Mouse (Mus musculus): ENCODE measurements around the gene Nfe2l1. TPM values are rescaled to one million over a fixed set of nuclear protein-coding genes. Genes with fewer than 3 reads are reported as not detected.
A peak's percentile ranks its signal among the peaks of the same experiment; 100 is the strongest.

Nfe2l1 gene
- polyA plus RNA-seq (2015; fragmentation: Nextera tagmentation; extraction: Ambion mirVana): 81.3 and 90.1 TPM in 2 replicates

GRCm38 (mm10) chr11:96829813-96830538 is at the start of gene Nfe2l1:
Nfe2l1 (minus strand) TSS chr11:96829968.
- H3K4me3 ChIP-seq (ENCODE audit: low read length): peak within 1 kb of the TSS; percentile 94
- peak within 1 kb of the TSS; percentile 78 for H3K4me2 ChIP-seq (ENCODE audit: low read depth, low read length)
- peaks cover 6% of the 10 kb centered on the region for H3K36me3 ChIP-seq (ENCODE audit: control insufficient read depth, insufficient read depth)
- H3K9ac ChIP-seq (ENCODE audit: low read length): peak within 1 kb of the TSS; percentile 95
- peak within 1 kb of the TSS; percentile 100 for H3K27ac ChIP-seq (ENCODE audit: low read length)
- peaks cover 37% of the 10 kb centered on the region for H3K4me1 ChIP-seq (ENCODE audit: control insufficient read depth, insufficient read depth, low read length)
- WGBS: under 1% methylated on average over 51 of the region's 51 CpGs
- peak; percentile 95 for ATAC-seq (replicated peaks; ENCODE audit: extremely low read depth, insufficient read depth, low FRiP score)
- H3K27me3 ChIP-seq (ENCODE audit: control insufficient read depth, insufficient read depth, low read length): no peaks in the 10 kb centered on the region
- H3K9me3 ChIP-seq (replicated peaks; ENCODE audit: control insufficient read depth, low read length): no peaks in the 10 kb centered on the region

- no peaks in the 10 kb centered on the region for H3K9me3 ChIP-seq (replicated peaks; ENCODE audit: control insufficient read depth, low read length)
- H3K4me1 ChIP-seq (ENCODE audit: control insufficient read depth, insufficient read depth, low read length): peaks cover 3% of the 10 kb centered on the region; the same call in 1 of the 2 replicates
- H3K36me3 ChIP-seq (ENCODE audit: control insufficient read depth, insufficient read depth): no peaks in the 10 kb centered on the region
- H3K27me3 ChIP-seq (ENCODE audit: control insufficient read depth, insufficient read depth, low read length): peaks cover 7% of the 10 kb centered on the region
- no peak overlapping the region for H3K4me3 ChIP-seq (ENCODE audit: low read length)
- H3K9ac ChIP-seq (ENCODE audit: low read length): no peak overlapping the region
- ATAC-seq (replicated peaks; ENCODE audit: extremely low read depth, insufficient read depth, low FRiP score): no peak
- no peak overlapping the region for H3K27ac ChIP-seq (ENCODE audit: low read length)
- H3K4me2 ChIP-seq (ENCODE audit: low read depth, low read length): no peak overlapping the region
- WGBS: 43% methylated on average over 7 of the region's 7 CpGs
Measured at GRCm38 (mm10) chr11:96879359-96879758, 49.6 kb upstream of the Nfe2l1 start.

GRCm38 (mm10) chr11:96878715-96879114 is 48.9 kb upstream of the Nfe2l1 start:
- Histone ChIP-seq H3K4me1 (ENCODE audit: control insufficient read depth, insufficient read depth, low read length) (peaks cover 3% of the 10 kb centered on the region; the same call in 1 of the 2 replicates), H3K9ac (ENCODE audit: low read length) (no peak overlapping the region), H3K27me3 (ENCODE audit: control insufficient read depth, insufficient read depth, low read length) (peaks cover 7% of the 10 kb centered on the region), H3K27ac (ENCODE audit: low read length) (no peak overlapping the region), H3K36me3 (ENCODE audit: control insufficient read depth, insufficient read depth) (no peaks in the 10 kb centered on the region), H3K4me2 (ENCODE audit: low read depth, low read length) (no peak overlapping the region), H3K9me3 (replicated peaks; ENCODE audit: control insufficient read depth, low read length) (no peaks in the 10 kb centered on the region), H3K4me3 (ENCODE audit: low read length) (no peak overlapping the region)
- 49% methylated on average over 3 of the region's 3 CpGs for WGBS
- no peak for ATAC-seq (replicated peaks; ENCODE audit: extremely low read depth, insufficient read depth, low FRiP score)

- 45% methylated on average over 4 of the region's 4 CpGs for WGBS
- Histone ChIP-seq H3K27ac (ENCODE audit: low read length) (no peak overlapping the region), H3K9me3 (replicated peaks; ENCODE audit: control insufficient read depth, low read length) (no peaks in the 10 kb centered on the region), H3K36me3 (ENCODE audit: control insufficient read depth, insufficient read depth) (no peaks in the 10 kb centered on the region), H3K9ac (ENCODE audit: low read length) (no peak overlapping the region), H3K4me1 (ENCODE audit: control insufficient read depth, insufficient read depth, low read length) (peaks cover 9% of the 10 kb centered on the region), H3K27me3 (ENCODE audit: control insufficient read depth, insufficient read depth, low read length) (peaks cover 9% of the 10 kb centered on the region), H3K4me2 (ENCODE audit: low read depth, low read length) (no peak overlapping the region), H3K4me3 (ENCODE audit: low read length) (no peak overlapping the region)
- no peak for ATAC-seq (replicated peaks; ENCODE audit: extremely low read depth, insufficient read depth, low FRiP score)
Measured at GRCm38 (mm10) chr11:96877071-96877470, 47.3 kb upstream of the Nfe2l1 start.

DNA sequence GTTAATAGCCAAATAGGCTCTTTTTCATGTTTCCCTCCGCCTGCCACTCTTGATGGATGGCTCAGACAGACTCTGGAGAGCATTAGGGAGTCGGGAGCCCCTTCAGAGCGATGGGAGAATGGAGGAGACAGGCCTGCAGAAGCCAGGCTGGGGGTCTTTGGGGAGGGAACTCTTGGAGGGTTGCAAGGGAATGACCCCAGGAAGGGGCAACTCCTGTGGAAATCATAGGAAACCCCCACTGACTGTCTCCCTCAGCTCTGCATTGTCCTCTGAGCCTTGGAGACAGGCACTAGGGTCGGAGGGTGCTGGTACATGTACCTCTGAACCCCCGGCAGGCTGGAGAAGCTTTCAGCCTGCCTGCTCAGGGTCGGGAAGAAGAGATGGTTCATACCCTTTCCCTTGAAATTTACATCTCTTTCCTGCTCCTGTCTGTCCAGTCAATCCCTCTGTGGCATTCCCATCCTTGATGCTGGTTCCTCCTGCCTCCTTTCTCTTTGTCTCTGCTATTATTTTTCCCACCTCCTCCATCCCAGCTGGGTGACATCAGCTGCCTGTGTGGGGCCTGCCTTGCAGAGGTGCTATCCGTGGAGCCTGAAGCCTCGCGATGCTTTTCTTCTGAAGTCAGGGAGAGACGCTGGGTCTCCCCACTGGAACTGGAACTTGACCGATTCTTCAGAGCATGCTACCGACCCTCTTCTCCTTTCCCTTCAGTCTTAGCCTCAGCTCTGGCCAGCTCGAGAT is 46.7 kb upstream of the Nfe2l1 start:
- H3K4me3 ChIP-seq (ENCODE audit: low read length): peak overlapping the region; percentile 51
- H3K9me3 ChIP-seq (replicated peaks; ENCODE audit: control insufficient read depth, low read length): no peaks in the 10 kb centered on the region
- peak overlapping the region; percentile 80 for H3K4me2 ChIP-seq (ENCODE audit: low read depth, low read length)
- ATAC-seq (replicated peaks; ENCODE audit: extremely low read depth, insufficient read depth, low FRiP score): no peak
- no peak overlapping the region for H3K9ac ChIP-seq (ENCODE audit: low read length)
- H3K36me3 ChIP-seq (ENCODE audit: control insufficient read depth, insufficient read depth): no peaks in the 10 kb centered on the region
- H3K27ac ChIP-seq (ENCODE audit: low read length): no peak overlapping the region
- 21% methylated on average over 13 of the region's 13 CpGs for WGBS
- H3K27me3 ChIP-seq (ENCODE audit: control insufficient read depth, insufficient read depth, low read length): peaks cover 9% of the 10 kb centered on the region
- H3K4me1 ChIP-seq (ENCODE audit: control insufficient read depth, insufficient read depth, low read length): peaks cover 9% of the 10 kb centered on the region

DNA sequence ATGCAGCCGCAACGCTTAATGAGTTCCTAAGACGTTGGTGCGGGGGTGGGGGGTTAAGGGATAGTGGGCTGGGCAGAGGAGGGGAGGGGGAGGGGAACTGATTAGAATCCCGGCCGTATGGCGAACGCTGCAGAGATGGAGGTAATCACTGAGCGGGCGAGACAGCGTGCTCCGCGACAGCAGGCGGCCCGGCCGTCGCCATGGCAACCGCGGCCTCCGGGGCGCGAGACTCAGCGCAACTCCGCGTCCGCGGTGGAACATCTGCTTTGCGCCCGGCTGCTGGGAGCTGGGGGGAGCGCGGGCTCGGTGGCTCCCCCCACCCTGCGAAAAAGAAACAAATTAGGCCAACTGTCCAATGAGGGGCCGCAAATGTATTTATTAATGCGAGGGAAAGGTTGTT is 46.0 kb upstream of the Nfe2l1 start:
- ATAC-seq (replicated peaks; ENCODE audit: extremely low read depth, insufficient read depth, low FRiP score): peak; percentile 62; the same call in 1 of the 2 replicates
- Histone ChIP-seq H3K36me3 (ENCODE audit: control insufficient read depth, insufficient read depth) (no peaks in the 10 kb centered on the region), H3K9ac (ENCODE audit: low read length) (no peak overlapping the region), H3K4me3 (ENCODE audit: low read length) (peak overlapping the region; percentile 51), H3K27ac (ENCODE audit: low read length) (no peak overlapping the region), H3K4me1 (ENCODE audit: control insufficient read depth, insufficient read depth, low read length) (peaks cover 9% of the 10 kb centered on the region), H3K9me3 (replicated peaks; ENCODE audit: control insufficient read depth, low read length) (no peaks in the 10 kb centered on the region), H3K4me2 (ENCODE audit: low read depth, low read length) (peak overlapping the region; percentile 80), H3K27me3 (ENCODE audit: control insufficient read depth, insufficient read depth, low read length) (peaks cover 9% of the 10 kb centered on the region)
- WGBS: 2% methylated on average over 35 of the region's 35 CpGs

DNA sequence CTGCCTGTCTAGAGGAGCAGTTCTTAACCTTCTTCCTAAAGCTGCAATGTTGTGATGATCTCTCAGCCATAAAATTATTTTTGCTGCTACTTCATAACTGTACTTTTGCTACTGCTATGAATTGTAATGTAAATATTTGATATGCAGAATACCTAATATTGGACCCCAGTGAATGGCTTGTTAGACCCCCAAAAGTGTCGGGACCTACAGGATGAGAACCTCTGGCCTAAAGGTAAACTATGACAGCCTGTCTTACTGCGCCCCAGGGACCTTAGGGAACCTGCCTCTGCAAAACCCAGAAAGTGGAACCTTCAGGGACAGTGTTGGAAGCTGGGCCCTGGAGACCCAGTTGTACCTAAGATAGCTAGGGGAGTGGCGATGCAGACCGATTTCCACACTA is 45.5 kb upstream of the Nfe2l1 start:
- H3K9me3 ChIP-seq (replicated peaks; ENCODE audit: control insufficient read depth, low read length): no peaks in the 10 kb centered on the region
- H3K36me3 ChIP-seq (ENCODE audit: control insufficient read depth, insufficient read depth): no peaks in the 10 kb centered on the region
- peak overlapping the region; percentile 80 for H3K4me2 ChIP-seq (ENCODE audit: low read depth, low read length)
- peaks cover 9% of the 10 kb centered on the region for H3K27me3 ChIP-seq (ENCODE audit: control insufficient read depth, insufficient read depth, low read length)
- H3K27ac ChIP-seq (ENCODE audit: low read length): no peak overlapping the region
- H3K9ac ChIP-seq (ENCODE audit: low read length): no peak overlapping the region
- WGBS: 29% methylated on average over 4 of the region's 4 CpGs
- ATAC-seq (replicated peaks; ENCODE audit: extremely low read depth, insufficient read depth, low FRiP score): no peak
- H3K4me3 ChIP-seq (ENCODE audit: low read length): peak overlapping the region; percentile 51
- peaks cover 9% of the 10 kb centered on the region for H3K4me1 ChIP-seq (ENCODE audit: control insufficient read depth, insufficient read depth, low read length)

DNA sequence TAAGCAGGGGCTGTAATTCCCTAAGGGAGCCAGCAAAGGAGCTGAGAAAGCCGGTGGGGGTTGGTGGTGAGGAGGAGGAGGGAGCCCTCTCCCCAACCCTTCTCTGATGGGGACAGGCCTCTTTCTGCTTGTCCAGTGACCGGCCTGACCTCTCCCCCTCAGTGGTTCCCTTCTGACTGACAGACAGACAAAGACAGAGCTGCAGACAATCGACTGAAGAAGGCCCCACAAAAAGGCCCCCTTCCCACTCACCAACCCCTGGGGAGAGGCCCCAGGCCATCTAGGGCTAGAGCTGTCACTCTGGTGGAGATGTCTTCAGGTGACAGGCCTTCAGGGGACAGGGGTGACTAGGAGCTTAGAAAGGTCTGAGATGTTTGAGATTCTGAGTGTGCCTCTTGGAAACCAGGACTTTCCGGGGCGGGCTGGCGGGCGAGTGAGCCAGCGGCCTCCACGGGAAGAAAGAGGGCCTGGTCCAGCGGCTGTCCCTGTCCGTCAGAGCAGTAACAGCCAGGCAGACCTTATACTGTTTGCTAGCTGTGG is 43.9 kb upstream of the Nfe2l1 start:
- Histone ChIP-seq H3K9ac (ENCODE audit: low read length) (no peak overlapping the region), H3K4me1 (ENCODE audit: control insufficient read depth, insufficient read depth, low read length) (peaks cover 9% of the 10 kb centered on the region), H3K9me3 (replicated peaks; ENCODE audit: control insufficient read depth, low read length) (no peaks in the 10 kb centered on the region), H3K36me3 (ENCODE audit: control insufficient read depth, insufficient read depth) (no peaks in the 10 kb centered on the region), H3K27ac (ENCODE audit: low read length) (no peak overlapping the region), H3K4me2 (ENCODE audit: low read depth, low read length) (no peak overlapping the region), H3K4me3 (ENCODE audit: low read length) (no peak overlapping the region), H3K27me3 (ENCODE audit: control insufficient read depth, insufficient read depth, low read length) (peaks cover 9% of the 10 kb centered on the region)
- 53% methylated on average over 11 of the region's 11 CpGs for WGBS
- no peak for ATAC-seq (replicated peaks; ENCODE audit: extremely low read depth, insufficient read depth, low FRiP score)

Measured in heart, embryonic 16.5 days (tissue).